Mouse (Mus musculus): ENCODE data around the gene Spdye4a. TPM values are rescaled to one million over a fixed set of nuclear protein-coding genes. Genes with fewer than 3 reads are reported as not detected.
"Not testable (repeated sequence)": the region's sequence is repeated elsewhere in the genome, so short reads cannot be mapped to it uniquely, and the experiment has no call there.

Spdye4a gene
- total RNA-seq, 2 experiments from 2014 or later = not detected

DNA sequence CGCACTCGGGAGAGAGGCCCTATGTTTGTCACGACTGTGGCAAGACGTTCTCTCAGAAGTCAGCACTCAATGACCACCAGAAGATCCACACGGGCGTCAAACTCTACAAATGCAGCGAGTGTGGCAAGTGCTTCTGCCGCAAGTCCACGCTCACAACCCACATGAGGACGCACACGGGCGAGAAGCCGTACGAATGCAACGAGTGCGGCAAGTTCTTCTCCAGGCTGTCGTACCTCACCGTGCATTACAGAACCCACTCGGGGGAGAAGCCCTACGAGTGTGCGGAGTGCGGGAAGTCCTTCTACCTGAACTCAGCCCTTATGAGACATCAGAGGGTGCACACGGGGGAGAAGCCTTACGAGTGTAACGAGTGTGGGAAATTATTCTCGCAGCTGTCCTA lies 18.2 kb upstream of the Spdye4a start:
- DNase-seq (ENCODE audit: low spot score in 2 of 2) = no peak
- intact Hi-C loops (cut with DNase I) = no loop called here

GRCm38 (mm10) chr5:143236036-143236435 lies 9.3 kb upstream of the Spdye4a start:
- no peak for DNase-seq (ENCODE audit: low spot score in 2 of 2)
- intact Hi-C loops (cut with DNase I) = loop anchor here (5.0 kb wide), 1 partner anchor 76 kb away; no protein-coding TSS in a partner anchor

GRCm38 (mm10) chr5:143235028-143235693 lies 8.5 kb upstream of the Spdye4a start, which contains the start of gene Zfp12:
TSS of gene Zfp12 (plus strand) at chr5:143235163.
- intact Hi-C loops (cut with DNase I) = loop anchor here (1.0 to 5.0 kb wide), 2 partner anchors 55 to 77 kb away; partner anchors contain the start of gene Rbak
- DNase-seq (ENCODE audit: low spot score in 2 of 2) = peak; percentile 96 to 98

GRCm38 (mm10) chr5:143222287-143222686 lies 4.4 kb downstream of the Spdye4a start:
- intact Hi-C loops (cut with DNase I) = no loop called here
- no peak for DNase-seq (ENCODE audit: low spot score in 2 of 2)

GRCm38 (mm10) chr5:143220996-143221395 lies 5.7 kb downstream of the Spdye4a start:
- DNase-seq (ENCODE audit: low spot score in 2 of 2) = no peak
- intact Hi-C loops (cut with DNase I) = no loop called here

GRCm38 (mm10) chr5:143213832-143214231 lies 12.9 kb downstream of the Spdye4a start:
- intact Hi-C loops (cut with DNase I) = no loop called here
- DNase-seq (ENCODE audit: low spot score in 2 of 2) = no peak

- intact Hi-C loops (cut with DNase I) = no loop called here
These were observed 21.7 kb downstream of the Spdye4a start for GRCm38 (mm10) chr5:143205015-143205414.

GRCm38 (mm10) chr5:143196506-143196905 lies 30.2 kb downstream of the Spdye4a start:
- intact Hi-C loops (cut with DNase I) = no loop called here
- DNase-seq (ENCODE audit: low spot score in 2 of 2) = no peak

More at GRCm38 (mm10) chr5:143205015-143205414, 21.7 kb downstream of the Spdye4a start:
- DNase-seq (ENCODE audit: low spot score in 2 of 2) = no peak

DNA sequence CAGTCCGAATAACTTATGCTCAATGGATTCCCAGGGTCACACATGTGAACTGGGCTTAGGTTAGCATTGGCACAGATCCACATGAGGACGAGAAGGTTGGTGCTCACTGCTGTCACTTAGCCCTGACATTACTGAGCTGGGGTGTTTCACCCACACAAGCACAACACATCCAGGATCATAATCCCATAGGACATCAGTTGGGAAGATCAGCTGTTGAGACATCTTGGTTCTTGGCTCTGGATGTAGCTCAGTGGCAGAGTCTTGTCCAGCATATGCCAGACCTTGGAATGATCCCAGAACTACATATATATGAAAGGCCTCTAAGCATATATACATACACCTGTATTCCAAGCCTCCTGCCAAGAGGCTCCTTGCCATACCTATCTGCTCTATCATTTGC lies 31.5 kb downstream of the Spdye4a start:
- intact Hi-C loops (cut with DNase I) = no loop called here
- DNase-seq (ENCODE audit: low spot score in 2 of 2) = no peak

- intact Hi-C loops (cut with DNase I); DNase-seq (ENCODE audit: low spot score in 2 of 2): not testable (repeated sequence)
These were observed 31.9 kb downstream of the Spdye4a start for GRCm38 (mm10) chr5:143194747-143195146.

DNA sequence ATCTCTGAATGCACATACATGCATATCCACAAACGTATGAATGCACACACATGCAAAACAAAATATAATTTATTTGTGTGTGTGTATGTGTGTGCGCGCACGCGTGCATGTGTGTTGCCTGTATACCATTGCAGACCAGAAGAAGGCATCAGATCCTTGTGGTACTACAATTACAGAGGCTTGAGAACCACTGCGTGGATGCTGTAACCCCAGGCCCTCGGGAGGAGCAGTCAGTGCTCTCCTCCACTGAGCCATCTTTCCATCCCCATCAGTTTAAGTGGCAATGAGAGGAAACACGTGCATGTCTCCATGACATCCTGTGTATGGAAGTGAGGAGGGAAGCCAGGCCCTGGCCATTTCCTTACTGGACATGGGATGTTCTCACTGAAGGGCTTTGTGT lies 33.9 kb downstream of the Spdye4a start:
- DNase-seq (ENCODE audit: low spot score in 2 of 2) = no peak
- intact Hi-C loops (cut with DNase I) = no loop called here

- DNase-seq (ENCODE audit: low spot score in 2 of 2); intact Hi-C loops (cut with DNase I): not testable (repeated sequence)
These were observed 38.7 kb downstream of the Spdye4a start for GRCm38 (mm10) chr5:143188014-143188413.

DNA sequence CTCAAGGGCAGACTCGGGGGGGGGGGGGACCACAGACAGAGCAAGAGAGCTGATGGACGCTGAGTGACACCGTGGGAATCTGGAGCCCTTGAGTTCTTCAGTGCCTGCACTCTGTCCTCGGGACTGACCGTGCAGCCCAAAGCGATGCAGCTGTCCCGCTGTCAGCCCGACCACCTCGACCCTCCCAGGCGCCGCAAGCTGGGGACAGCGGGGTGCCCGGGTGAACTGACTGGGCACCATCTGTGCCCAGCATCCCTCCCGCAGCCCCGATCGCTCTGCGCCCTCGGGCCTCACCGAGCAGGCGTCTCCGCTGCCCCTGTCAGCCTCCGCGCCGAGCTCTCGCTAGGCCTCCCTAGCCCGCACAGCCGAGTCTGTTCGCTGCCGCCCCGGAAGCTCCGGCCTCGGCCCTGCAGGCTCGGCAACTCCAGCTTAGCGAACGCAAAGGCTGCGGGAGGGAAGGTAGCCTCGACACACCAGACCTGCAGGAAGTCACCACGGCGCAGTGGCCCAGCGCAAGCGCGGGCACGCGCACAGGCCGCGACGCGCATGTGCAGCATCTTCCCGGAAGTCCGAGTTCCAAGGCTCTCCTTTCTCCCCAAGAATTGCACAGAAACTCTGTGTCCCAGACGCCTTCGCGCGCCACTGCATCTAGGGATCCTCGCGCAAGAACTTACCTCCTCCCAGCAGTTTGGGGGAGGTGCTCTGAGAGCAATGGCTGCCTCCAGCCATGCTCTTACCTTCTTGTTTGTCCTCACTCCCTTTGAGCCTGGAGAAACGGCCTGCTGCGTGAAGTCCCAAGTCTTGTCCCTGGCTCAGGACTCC lies 46.2 kb downstream of the Spdye4a start, which contains the start of the genes Rbak and Spdye4b:
TSS of gene Rbak (minus strand) at position 521 of the 822 bp plus-strand sequence.
TSS of gene Spdye4b (plus strand) at position 763 of the 822 bp plus-strand sequence.
- intact Hi-C loops (cut with DNase I) = loop anchor here (1.0 to 2.0 kb wide), 2 partner anchors 55 to 68 kb away; partner anchors contain the start of genes Rnf216 and Zfp12
- DNase-seq (ENCODE audit: low spot score in 2 of 2) = peak; percentile 95 to 97

DNA sequence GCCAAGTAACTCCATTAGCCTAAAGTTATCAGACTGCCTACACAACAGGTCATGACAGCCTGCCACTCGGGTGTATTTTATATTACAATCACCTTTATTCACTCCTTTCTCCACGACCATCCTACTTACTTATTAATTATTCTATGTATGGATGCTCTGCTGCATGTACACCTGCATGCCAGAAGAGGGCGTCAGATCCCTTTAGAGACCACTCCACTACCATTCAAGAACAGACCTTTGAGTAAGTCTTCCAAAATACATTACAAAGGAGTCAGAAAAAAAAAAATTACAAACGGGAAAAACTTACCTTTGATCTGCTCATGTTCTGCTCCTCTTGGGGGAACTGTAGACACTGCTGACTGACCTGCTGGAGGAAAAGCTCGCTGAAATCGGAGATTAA lies 47.5 kb downstream of the Spdye4a start:
- no peak for DNase-seq (ENCODE audit: low spot score in 2 of 2)
- intact Hi-C loops (cut with DNase I) = no loop called here

- DNase-seq (ENCODE audit: low spot score in 2 of 2) = no peak
- intact Hi-C loops (cut with DNase I) = no loop called here
These were observed 49.0 kb downstream of the Spdye4a start for GRCm38 (mm10) chr5:143177541-143178200.

GRCm38 (mm10) chr5:143175970-143176369 lies 50.7 kb downstream of the Spdye4a start:
- intact Hi-C loops (cut with DNase I) = no loop called here
- DNase-seq (ENCODE audit: low spot score in 2 of 2) = no peak

Measured in left cerebral cortex, postnatal 36 days (tissue).